Mouse (Mus musculus) midbrain, embryonic 12.5 days (tissue): ENCODE data around the gene Tmem17. TPM values are rescaled to one million over a fixed set of nuclear protein-coding genes. Genes with fewer than 3 reads are reported as not detected.
A peak's percentile ranks its signal among the peaks of the same experiment; 100 is the strongest.

ENCODE experiments used
- ATAC-seq: fragments of 200-750 bp; cut with Nextera tagmentation; 2 replicates; pipeline ENCODE4 v1.8.0; 2017; ENCODE audit warnings: low read depth, moderate TSS enrichment, moderate library complexity; ENCODE audit not compliant: low FRiP score
- H3K27ac ChIP-seq: fragments of 300-500 bp; sonication (generic); replicated peaks from 2 replicates; pipeline ENCODE4 v1.5.1; 2016; ENCODE audit warnings: mild to moderate bottlenecking
- H3K27me3 ChIP-seq: fragments of 300-500 bp; sonication (generic); 2 replicates; pipeline ENCODE4 v1.6.1; 2016; ENCODE audit warnings: mild to moderate bottlenecking
- H3K36me3 ChIP-seq: fragments of 300-500 bp; sonication (generic); 2 replicates; pipeline ENCODE4 v1.6.1; 2016
- H3K4me1 ChIP-seq: fragments of 300-500 bp; sonication (generic); 2 replicates; pipeline ENCODE4 v1.6.1; 2016
- H3K4me2 ChIP-seq: fragments of 300-500 bp; sonication (generic); replicated peaks from 2 replicates; pipeline ENCODE4 v1.6.1; 2016; ENCODE audit warnings: mild to moderate bottlenecking, moderate library complexity
- H3K4me3 ChIP-seq: fragments of 300-500 bp; sonication (generic); 2 replicates; pipeline ENCODE4 v1.5.1; 2016; ENCODE audit warnings: mild to moderate bottlenecking
- H3K9ac ChIP-seq: fragments of 300-500 bp; sonication (generic); replicated peaks from 2 replicates; pipeline ENCODE4 v1.6.1; 2016; ENCODE audit warnings: mild to moderate bottlenecking, moderate library complexity
- H3K9me3 ChIP-seq: fragments of 300-500 bp; sonication (generic); 2 replicates; pipeline ENCODE4 v1.6.1; 2016; ENCODE audit warnings: mild to moderate bottlenecking
- WGBS: fragments of 180-500 bp; shearing (Covaris S2); methylation state at CpG from one replicate; pipeline ENCODE4 v1.1.7; 2016; 5-methylcytosine and 5-hydroxymethylcytosine counted together
- polyA plus RNA-seq: library from polyadenylated mRNA; unstranded; fragments of >200 nt; fragmentation: Nextera tagmentation; extraction: Ambion mirVana; gene quantifications from 2 replicates; pipeline ENCODE4 v1.2.1, GENCODE M21; 2016

Tmem17 gene
- 15.1 and 16.0 TPM in 2 replicates for polyA plus RNA-seq

- ATAC-seq: peak; percentile 94
- H3K9ac ChIP-seq: peak within 1 kb of the TSS; percentile 81
- peaks cover 5% of the 10 kb centered on the region; the same call in 1 of the 2 replicates for H3K36me3 ChIP-seq
- peak within 1 kb of the TSS; percentile 68 for H3K4me2 ChIP-seq
- under 1% methylated on average over 71 of the region's 73 CpGs for WGBS
- H3K27ac ChIP-seq: peak within 1 kb of the TSS; percentile 92
- peaks cover 3% of the 10 kb centered on the region for H3K9me3 ChIP-seq
- H3K27me3 ChIP-seq: no peaks in the 10 kb centered on the region
- peak within 1 kb of the TSS; percentile 69 for H3K4me3 ChIP-seq
- no peaks in the 10 kb centered on the region for H3K4me1 ChIP-seq
These were observed at the start of gene Tmem17 for GRCm38 (mm10) chr11:22512038-22513001. Gene Tmem17 (plus strand): TSS chr11:22512088.

- H3K4me3 ChIP-seq: no peak overlapping the region
- H3K4me2 ChIP-seq: no peak overlapping the region
- no peaks in the 10 kb centered on the region for H3K27me3 ChIP-seq
- peaks cover 6% of the 10 kb centered on the region; the same call in 1 of the 2 replicates for H3K4me1 ChIP-seq
- no peak overlapping the region for H3K9ac ChIP-seq
- H3K27ac ChIP-seq: no peak overlapping the region
- H3K36me3 ChIP-seq: no peaks in the 10 kb centered on the region
- no peaks in the 10 kb centered on the region for H3K9me3 ChIP-seq
- 67% methylated on average over 3 of the region's 3 CpGs for WGBS
- no peak for ATAC-seq
These were observed 31.9 kb upstream of the Tmem17 start for GRCm38 (mm10) chr11:22479836-22480619.

GRCm38 (mm10) chr11:22481639-22482361 is 30.1 kb upstream of the Tmem17 start:
- Histone ChIP-seq H3K27me3 (no peaks in the 10 kb centered on the region), H3K9me3 (no peaks in the 10 kb centered on the region), H3K4me1 (peaks cover 6% of the 10 kb centered on the region; the same call in 1 of the 2 replicates), H3K9ac (no peak overlapping the region), H3K4me3 (no peak overlapping the region), H3K27ac (no peak overlapping the region), H3K4me2 (no peak overlapping the region), H3K36me3 (no peaks in the 10 kb centered on the region)
- no peak for ATAC-seq
- 92% methylated on average over 1 of the region's 1 CpGs for WGBS

GRCm38 (mm10) chr11:22482362-22482760 is 29.5 kb upstream of the Tmem17 start:
- H3K4me2 ChIP-seq: no peak overlapping the region
- no peak overlapping the region for H3K27ac ChIP-seq
- H3K9ac ChIP-seq: no peak overlapping the region
- 89% methylated on average over 3 of the region's 3 CpGs for WGBS
- no peaks in the 10 kb centered on the region for H3K9me3 ChIP-seq
- H3K36me3 ChIP-seq: no peaks in the 10 kb centered on the region
- no peaks in the 10 kb centered on the region for H3K27me3 ChIP-seq
- peaks cover 6% of the 10 kb centered on the region; the same call in 1 of the 2 replicates for H3K4me1 ChIP-seq
- no peak for ATAC-seq
- H3K4me3 ChIP-seq: no peak overlapping the region

- WGBS: 78% methylated on average over 2 of the region's 2 CpGs
- Histone ChIP-seq H3K27me3 (no peaks in the 10 kb centered on the region), H3K36me3 (no peaks in the 10 kb centered on the region), H3K9me3 (no peaks in the 10 kb centered on the region), H3K27ac (no peak overlapping the region), H3K4me1 (no peaks in the 10 kb centered on the region), H3K4me3 (no peak overlapping the region), H3K4me2 (no peak overlapping the region), H3K9ac (no peak overlapping the region)
- no peak for ATAC-seq
These were observed 18.1 kb upstream of the Tmem17 start for GRCm38 (mm10) chr11:22493694-22494319.

GRCm38 (mm10) chr11:22494941-22495340 is 16.9 kb upstream of the Tmem17 start:
- Histone ChIP-seq H3K36me3 (no peaks in the 10 kb centered on the region), H3K4me3 (no peak overlapping the region), H3K27me3 (no peaks in the 10 kb centered on the region), H3K27ac (no peak overlapping the region), H3K4me1 (no peaks in the 10 kb centered on the region), H3K9me3 (no peaks in the 10 kb centered on the region), H3K4me2 (no peak overlapping the region), H3K9ac (no peak overlapping the region)
- ATAC-seq: no peak

- Histone ChIP-seq H3K9ac (no peak overlapping the region), H3K9me3 (no peaks in the 10 kb centered on the region), H3K4me2 (no peak overlapping the region), H3K27me3 (no peaks in the 10 kb centered on the region), H3K4me3 (no peak overlapping the region), H3K4me1 (no peaks in the 10 kb centered on the region), H3K27ac (no peak overlapping the region), H3K36me3 (no peaks in the 10 kb centered on the region)
- ATAC-seq: no peak
- 46% methylated on average over 6 of the region's 6 CpGs for WGBS
These were observed 12.5 kb upstream of the Tmem17 start for GRCm38 (mm10) chr11:22499396-22499795.

- no peak for ATAC-seq
- no peak overlapping the region for H3K4me2 ChIP-seq
- H3K4me1 ChIP-seq: no peaks in the 10 kb centered on the region
- H3K9ac ChIP-seq: no peak overlapping the region
- H3K27ac ChIP-seq: no peak overlapping the region
- H3K4me3 ChIP-seq: no peak overlapping the region
- no peaks in the 10 kb centered on the region for H3K27me3 ChIP-seq
- H3K9me3 ChIP-seq: no peaks in the 10 kb centered on the region
- no peaks in the 10 kb centered on the region for H3K36me3 ChIP-seq
These were observed 12.0 kb upstream of the Tmem17 start for GRCm38 (mm10) chr11:22499886-22500285.

- Histone ChIP-seq H3K36me3 (no peaks in the 10 kb centered on the region), H3K27me3 (no peaks in the 10 kb centered on the region), H3K9ac (no peak overlapping the region), H3K4me2 (no peak overlapping the region), H3K27ac (no peak overlapping the region), H3K4me3 (no peak overlapping the region), H3K4me1 (no peaks in the 10 kb centered on the region), H3K9me3 (no peaks in the 10 kb centered on the region)
- ATAC-seq: no peak
- WGBS: 77% methylated on average over 9 of the region's 9 CpGs
These were observed 10.9 kb upstream of the Tmem17 start for GRCm38 (mm10) chr11:22500771-22501566.

- Histone ChIP-seq H3K9ac (peak overlapping the region; percentile 81), H3K4me1 (no peaks in the 10 kb centered on the region), H3K4me3 (peak overlapping the region; percentile 69), H3K36me3 (peaks cover 5% of the 10 kb centered on the region; the same call in 1 of the 2 replicates), H3K4me2 (peak overlapping the region; percentile 68), H3K9me3 (peaks cover 3% of the 10 kb centered on the region), H3K27ac (peak overlapping the region; percentile 92), H3K27me3 (no peaks in the 10 kb centered on the region)
- WGBS: 38% methylated on average over 11 of the region's 11 CpGs
- no peak; the same call in 1 of the 2 replicates for ATAC-seq
These were observed 1.2 kb downstream of the Tmem17 start for GRCm38 (mm10) chr11:22513075-22513474.

- Histone ChIP-seq H3K4me2 (no peak overlapping the region), H3K4me3 (no peak overlapping the region), H3K9ac (no peak overlapping the region), H3K27me3 (no peaks in the 10 kb centered on the region), H3K36me3 (peaks cover 21% of the 10 kb centered on the region), H3K9me3 (peaks cover 3% of the 10 kb centered on the region), H3K4me1 (no peaks in the 10 kb centered on the region), H3K27ac (no peak overlapping the region)
- ATAC-seq: no peak
- WGBS: 98% methylated on average over 2 of the region's 2 CpGs
These were observed 3.2 kb downstream of the Tmem17 start for GRCm38 (mm10) chr11:22515061-22515460.
